Mouse (Mus musculus) thymus, adult 2 months (tissue): ENCODE data around the gene Tsx. TPM values are rescaled to one million over a fixed set of nuclear protein-coding genes. Genes with fewer than 3 reads are reported as not detected.

Experiments
- DNase-seq: peaks from one replicate; pipeline ENCODE4 v3.0.0; 2021
- H3K27ac ChIP-seq: fragments of 200-500 bp; 2 replicates; pipeline ENCODE4 v1.5.1; 2012; ENCODE audit warnings: low read length, control low read depth; ENCODE audit not compliant: control insufficient read depth, insufficient read depth
- H3K27me3 ChIP-seq: fragments of 200-500 bp; 2 replicates; pipeline ENCODE4 v1.6.1; 2012; ENCODE audit warnings: mild to moderate bottlenecking, low read length, moderate library complexity, mixed read lengths; ENCODE audit not compliant: control insufficient read depth, insufficient read depth
- H3K36me3 ChIP-seq: fragments of 200-500 bp; 2 replicates; pipeline ENCODE4 v1.6.1; 2012; ENCODE audit warnings: mild to moderate bottlenecking, low read length, moderate library complexity; ENCODE audit not compliant: control insufficient read depth, insufficient read depth
- H3K4me1 ChIP-seq: fragments of 200-500 bp; replicated peaks from 2 replicates; pipeline ENCODE4 v1.6.1; 2012; ENCODE audit warnings: low read length; ENCODE audit not compliant: control insufficient read depth, insufficient read depth
- H3K4me3 ChIP-seq: fragments of 200-500 bp; 2 replicates; pipeline ENCODE4 v1.5.1; 2012; ENCODE audit warnings: mild to moderate bottlenecking, low read length, control low read depth, moderate library complexity; ENCODE audit not compliant: control insufficient read depth, insufficient read depth
- CTCF ChIP-seq: fragments of 200-500 bp; IDR thresholded peaks from 2 replicates; pipeline ENCODE4 v1.5.1; 2012; ENCODE audit warnings: mild to moderate bottlenecking, control low read depth, low read length, moderate library complexity, borderline replicate concordance; ENCODE audit not compliant: control insufficient read depth, poor library complexity, insufficient read depth; ENCODE audit errors: extremely low read depth
- POLR2A ChIP-seq: fragments of 200-500 bp; IDR thresholded peaks from 2 replicates; pipeline ENCODE4 v1.6.1; 2012; ENCODE audit warnings: mild to moderate bottlenecking, low read length, control low read depth, moderate library complexity; ENCODE audit not compliant: control insufficient read depth, poor library complexity, insufficient read depth; ENCODE audit errors: extremely low read depth
- WGBS: fragments of 180-500 bp; shearing (Covaris S2); methylation state at CpG from one replicate; pipeline ENCODE4 v1.1.7; 2018; 5-methylcytosine and 5-hydroxymethylcytosine counted together
- polyA plus RNA-seq: library from polyadenylated mRNA; depleted of rRNA; stranded (reverse); fragments of >200 nt; gene quantifications from 2 replicates; pipeline ENCODE4 v1.2.3, GENCODE M21; 2012

Tsx gene
- polyA plus RNA-seq, 1 experiment, result 0.18 TPM

- Histone ChIP-seq H3K27me3 (no peaks in the 10 kb centered on the region), H3K4me1 (no peaks in the 10 kb centered on the region), H3K36me3 (no peaks in the 10 kb centered on the region), H3K27ac (no peak overlapping the region), H3K4me3 (no peak overlapping the region)
- TF ChIP-seq POLR2A (no peak), CTCF (no peak)
- WGBS, result 94% methylated on average over 3 of the region's 3 CpGs
- no peak for DNase-seq
Measured at GRCm38 (mm10) chrX:103388131-103388530, 26.1 kb upstream of the Tsx start.

- no peaks in the 10 kb centered on the region for H3K36me3 ChIP-seq
- no peaks in the 10 kb centered on the region for H3K27me3 ChIP-seq
- no peak overlapping the region for H3K27ac ChIP-seq
- no peak for DNase-seq
- no peak overlapping the region for H3K4me3 ChIP-seq
- WGBS, result 11% methylated on average over 1 of the region's 1 CpGs
- H3K4me1 ChIP-seq, result no peaks in the 10 kb centered on the region
- TF ChIP-seq POLR2A (no peak), CTCF (no peak)
Measured at GRCm38 (mm10) chrX:103393841-103394240, 20.4 kb upstream of the Tsx start.

- no peak for DNase-seq
- Histone ChIP-seq H3K36me3 (no peaks in the 10 kb centered on the region), H3K27ac (no peak overlapping the region), H3K4me1 (no peaks in the 10 kb centered on the region), H3K27me3 (no peaks in the 10 kb centered on the region), H3K4me3 (no peak overlapping the region)
- no peak for TF ChIP-seq POLR2A
- TF ChIP-seq CTCF, result no peak
- 96% methylated on average over 9 of the region's 13 CpGs for WGBS
Measured at GRCm38 (mm10) chrX:103405021-103405420, 9.2 kb upstream of the Tsx start.

DNA sequence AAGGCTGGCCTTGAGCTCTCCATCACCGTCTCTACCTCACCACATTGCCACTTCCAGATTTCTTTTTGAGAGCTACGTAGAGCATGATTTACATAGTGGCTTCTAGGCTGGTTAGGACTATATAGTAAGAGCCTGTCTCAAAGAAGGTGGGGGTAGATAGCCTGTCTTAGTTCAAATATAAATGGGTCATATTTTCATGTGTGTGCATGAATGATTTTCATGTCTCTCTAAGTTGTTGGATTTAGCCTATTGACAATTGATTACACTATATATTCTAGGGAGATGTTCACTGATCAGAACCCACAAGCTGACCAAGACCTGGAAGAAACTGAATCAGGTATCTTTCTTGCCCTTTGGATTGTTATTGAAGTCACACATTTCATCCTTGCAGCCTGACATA is 7.4 kb downstream of the Tsx start, which contains the start of gene Gm26992:
Gm26992 (plus strand) TSS at position 301 of the 400 bp plus-strand sequence.
- Histone ChIP-seq H3K4me3 (no peak within 1 kb of the TSS), H3K36me3 (no peaks in the 10 kb centered on the region), H3K4me1 (no peaks in the 10 kb centered on the region), H3K27me3 (no peaks in the 10 kb centered on the region), H3K27ac (no peak within 1 kb of the TSS)
- DNase-seq, result no peak
- TF ChIP-seq POLR2A (no peak), CTCF (no peak)
- 97% methylated on average over 2 of the region's 2 CpGs for WGBS

GRCm38 (mm10) chrX:103427677-103428076 is 13.4 kb downstream of the Tsx start:
- 66% methylated on average over 7 of the region's 7 CpGs for WGBS
- Histone ChIP-seq H3K4me1 (no peaks in the 10 kb centered on the region), H3K27ac (no peak overlapping the region), H3K36me3 (no peaks in the 10 kb centered on the region), H3K27me3 (no peaks in the 10 kb centered on the region), H3K4me3 (no peak overlapping the region)
- TF ChIP-seq CTCF, result no peak
- no peak for TF ChIP-seq POLR2A
- DNase-seq, result no peak

DNA sequence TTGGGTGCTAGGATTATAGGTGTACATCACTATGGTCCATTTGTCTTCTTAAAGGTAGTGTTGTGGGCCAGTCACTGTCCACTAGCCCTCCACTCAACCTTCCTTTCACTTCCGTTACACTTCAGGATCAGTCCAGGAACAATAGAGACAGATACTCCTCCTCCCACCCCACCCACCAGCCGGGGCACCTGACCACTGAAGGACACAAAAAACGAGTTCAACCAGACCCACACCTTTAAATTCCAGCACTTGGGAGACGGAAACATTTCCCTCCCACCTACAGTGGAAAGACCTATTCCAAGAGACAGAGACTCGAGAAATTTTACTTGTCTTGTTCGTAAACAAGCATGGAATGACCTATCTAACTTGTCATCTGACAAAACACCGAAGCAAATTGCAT is 18.0 kb downstream of the Tsx start:
- DNase-seq, result no peak
- Histone ChIP-seq H3K27ac (no peak overlapping the region), H3K27me3 (no peaks in the 10 kb centered on the region), H3K36me3 (no peaks in the 10 kb centered on the region), H3K4me1 (no peaks in the 10 kb centered on the region), H3K4me3 (no peak overlapping the region)
- TF ChIP-seq POLR2A (no peak), CTCF (no peak)
- 85% methylated on average over 7 of the region's 7 CpGs for WGBS

DNA sequence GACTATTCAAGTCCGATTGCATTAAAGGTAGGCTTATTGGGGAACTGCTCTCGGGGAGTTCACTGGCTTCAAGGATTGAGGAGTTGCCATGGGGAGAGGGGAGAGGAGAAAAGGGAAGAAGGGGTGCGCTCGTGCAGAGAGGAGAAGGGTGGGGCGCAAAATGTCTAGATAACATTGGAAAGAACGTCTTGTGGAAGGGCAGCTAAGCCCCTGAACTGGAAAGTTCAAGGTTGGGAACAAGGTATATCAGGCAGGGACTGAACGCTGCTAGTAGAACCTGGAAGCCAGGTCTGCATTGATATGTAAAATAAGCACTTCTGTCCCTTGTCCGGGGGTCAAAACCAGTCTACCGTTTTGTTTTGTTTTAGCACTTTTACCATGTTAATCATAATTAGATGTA is 23.8 kb downstream of the Tsx start:
- Histone ChIP-seq H3K27me3 (no peaks in the 10 kb centered on the region), H3K4me3 (no peak overlapping the region), H3K4me1 (no peaks in the 10 kb centered on the region), H3K36me3 (no peaks in the 10 kb centered on the region), H3K27ac (no peak overlapping the region)
- 25% methylated on average over 9 of the region's 9 CpGs for WGBS
- TF ChIP-seq CTCF, result no peak
- TF ChIP-seq POLR2A, result no peak
- DNase-seq, result no peak
